Mouse (Mus musculus) WW6 (cell line): ENCODE measurements around the gene Tgfbr2.

Experiments
- DNase-seq: peaks from one replicate; pipeline ENCODE4 v3.0.0-alpha.2; 2013; ENCODE audit warnings: low read depth, low spot score

Gene Tgfbr2

DNA sequence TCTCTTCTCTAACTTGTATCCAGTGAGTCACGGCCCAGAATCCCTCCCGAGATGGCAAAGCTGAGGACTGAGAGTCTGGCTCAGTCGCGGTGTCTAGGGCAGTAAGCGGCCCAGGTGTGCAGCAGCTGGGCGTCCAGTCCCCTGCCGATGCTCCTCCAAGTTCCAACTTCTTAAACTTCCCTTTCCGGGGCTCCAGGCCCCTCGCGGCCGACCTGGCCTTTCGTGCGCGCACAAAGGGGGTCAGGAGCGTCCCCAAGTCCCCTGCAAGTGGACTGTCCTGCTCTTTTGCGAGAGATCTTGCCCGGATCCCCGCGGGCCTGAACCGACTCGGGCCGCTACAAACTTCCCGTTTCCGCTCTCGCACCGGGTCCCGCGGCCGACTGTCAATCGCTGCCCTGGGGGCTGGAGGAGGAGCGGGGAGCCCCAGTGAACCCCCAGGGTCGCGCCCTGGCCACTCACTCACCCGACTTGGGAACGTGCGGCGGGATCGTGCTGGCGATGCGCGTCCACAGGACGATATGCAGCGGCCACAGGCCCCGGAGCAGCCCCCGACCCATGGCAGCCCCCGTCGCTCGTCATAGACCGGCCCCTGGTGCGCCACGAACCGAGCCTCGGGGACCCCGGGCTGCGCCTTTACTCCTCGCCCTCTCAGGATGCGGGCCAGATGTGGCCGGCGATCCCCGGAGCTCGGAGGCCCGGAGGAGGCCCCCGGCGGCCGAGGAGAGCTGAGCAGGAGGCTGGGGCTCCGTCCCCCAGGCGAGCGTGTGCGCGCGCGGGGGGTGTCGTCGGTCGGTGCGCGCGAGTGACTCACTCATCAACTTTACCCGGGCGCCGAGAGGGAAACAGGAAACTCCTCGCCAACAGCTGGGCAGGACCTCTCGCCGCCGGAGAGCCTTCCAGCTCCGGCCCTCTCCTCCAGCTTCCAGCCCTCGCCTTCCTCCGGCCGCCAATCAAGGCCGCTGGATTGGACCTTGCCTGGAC lies at the start of gene Tgfbr2:
Gene Tgfbr2, minus strand, starts transcription at position 880 of the 981 bp plus-strand sequence.
- DNase-seq: no peak

GRCm38 (mm10) chr9:116223368-116223767 lies 48.2 kb upstream of the Tgfbr2 start:
- no peak for DNase-seq

DNA sequence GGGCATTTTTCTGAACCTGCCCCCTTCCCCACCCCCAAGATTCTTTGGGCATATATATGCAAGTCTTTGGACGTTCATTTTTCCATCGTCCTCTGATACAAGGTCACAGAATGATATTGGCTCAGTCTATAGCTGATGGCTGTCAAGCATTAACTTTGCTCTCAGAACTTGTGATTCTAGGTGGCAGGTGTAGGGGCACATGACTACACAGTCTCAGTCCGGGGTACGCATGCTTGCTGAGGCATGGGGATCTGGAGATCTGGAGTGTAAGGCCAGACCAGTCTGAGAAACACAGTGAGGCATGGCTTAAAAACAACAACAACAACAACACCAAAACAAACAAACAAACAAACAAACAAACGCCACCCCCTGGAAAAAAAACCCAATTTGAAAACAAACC lies 47.5 kb upstream of the Tgfbr2 start:
- no peak for DNase-seq

DNA sequence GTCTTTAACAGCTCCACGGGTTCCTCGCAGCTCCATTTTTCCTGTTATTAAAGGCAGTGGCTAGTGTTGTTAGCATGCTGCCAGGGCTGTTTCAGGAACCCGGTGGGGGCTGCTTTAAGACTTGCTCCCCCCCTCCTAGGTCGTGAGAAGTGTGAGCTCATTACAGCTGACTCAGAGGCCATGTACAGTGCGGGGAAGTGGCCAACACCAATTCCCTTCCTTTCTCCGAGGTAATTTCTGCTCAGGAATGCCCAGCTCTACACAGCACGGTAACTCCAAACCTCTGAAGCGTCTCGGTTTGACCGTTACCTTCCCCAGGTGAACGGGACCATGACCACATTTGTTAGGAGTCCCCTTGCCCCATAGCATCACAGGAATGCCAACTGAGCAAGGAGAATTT lies 46.8 kb upstream of the Tgfbr2 start:
- DNase-seq: no peak

- DNase-seq: no peak
Observed at GRCm38 (mm10) chr9:116221565-116221964, 46.4 kb upstream of the Tgfbr2 start.

DNA sequence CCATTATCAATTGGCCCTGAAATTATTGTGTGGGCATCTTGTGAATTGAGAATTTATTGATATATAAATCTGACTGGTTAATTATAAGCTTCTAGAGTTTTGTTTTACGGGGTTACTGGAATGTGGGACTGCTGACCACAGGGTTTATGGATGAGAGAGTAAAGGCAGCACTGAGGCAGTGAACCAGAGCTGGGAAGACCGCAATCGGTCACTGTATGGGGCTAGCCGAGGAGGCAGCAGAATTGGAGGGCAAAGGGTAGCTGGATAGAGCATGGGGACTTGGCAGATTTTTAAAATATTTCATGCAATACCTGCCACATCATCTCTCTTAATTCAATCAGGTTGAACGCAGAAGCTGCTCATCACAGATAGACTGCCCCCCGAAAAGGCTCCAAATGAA lies 45.5 kb upstream of the Tgfbr2 start:
- DNase-seq: no peak

DNA sequence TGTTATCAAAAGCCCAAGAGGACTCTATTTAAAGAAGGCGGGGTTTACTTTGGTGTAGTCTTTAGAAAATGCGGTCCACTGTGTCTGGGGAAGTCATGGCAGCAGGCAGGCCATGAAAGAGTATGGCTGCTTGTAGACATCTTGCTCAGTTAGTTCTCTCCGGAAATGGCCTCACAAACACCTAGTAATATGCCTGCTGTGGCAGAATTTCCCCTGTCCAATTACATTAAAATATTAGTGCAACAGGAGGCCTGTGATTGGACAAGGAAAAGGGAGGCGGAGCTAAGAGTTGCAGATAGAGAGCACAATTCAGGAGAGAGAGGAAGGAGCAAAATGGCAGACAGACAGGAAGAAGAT lies 45.0 kb upstream of the Tgfbr2 start:
- no peak for DNase-seq

DNA sequence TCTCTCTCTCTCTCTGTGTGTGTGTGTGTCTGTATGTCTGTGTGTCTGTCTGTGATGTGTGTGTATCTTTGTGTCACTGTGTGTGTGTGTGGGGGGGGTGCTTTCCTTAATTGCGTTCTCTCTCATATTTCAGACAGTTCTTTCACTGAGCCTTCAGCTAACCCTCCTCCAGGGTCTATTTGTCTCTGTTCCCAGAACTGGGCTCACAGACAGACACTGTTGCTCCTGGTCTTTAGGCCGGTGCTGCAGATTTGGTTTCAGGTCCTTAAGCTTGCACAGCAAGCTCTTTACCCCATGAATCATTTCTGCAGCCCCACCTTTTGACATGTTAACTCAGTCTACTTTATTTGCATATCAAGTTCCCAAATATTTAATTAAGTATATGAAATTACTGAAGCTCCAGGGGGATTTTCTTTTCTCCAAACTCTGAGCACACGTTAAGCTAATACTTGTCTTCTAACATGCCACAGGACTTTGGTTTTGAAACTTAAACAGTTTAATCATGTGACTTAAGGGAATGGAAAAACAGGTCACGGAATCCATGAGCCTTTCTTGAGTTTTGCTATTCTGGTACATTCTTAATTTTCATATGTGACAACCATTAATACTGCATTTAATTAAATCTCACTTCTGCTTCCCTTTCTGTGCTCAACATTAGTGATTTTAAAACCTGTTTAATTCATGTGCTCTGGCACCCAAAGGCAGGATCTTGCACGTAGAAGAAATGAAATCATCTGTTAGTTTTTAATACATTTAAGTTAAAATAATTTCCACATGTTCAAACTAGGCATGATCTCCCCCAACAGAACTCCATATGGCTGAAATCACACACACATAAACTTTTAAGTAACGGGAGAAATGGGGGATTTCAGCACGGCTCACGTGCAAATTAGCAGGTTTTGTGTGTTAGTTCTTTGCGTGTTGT lies 44.3 kb upstream of the Tgfbr2 start:
- no peak for DNase-seq

- DNase-seq: no peak
Observed at GRCm38 (mm10) chr9:116218780-116219179, 43.6 kb upstream of the Tgfbr2 start.

- no peak for DNase-seq
Observed at GRCm38 (mm10) chr9:116217099-116217498, 41.9 kb upstream of the Tgfbr2 start.

- no peak for DNase-seq
Observed at GRCm38 (mm10) chr9:116216677-116217076, 41.5 kb upstream of the Tgfbr2 start.

DNA sequence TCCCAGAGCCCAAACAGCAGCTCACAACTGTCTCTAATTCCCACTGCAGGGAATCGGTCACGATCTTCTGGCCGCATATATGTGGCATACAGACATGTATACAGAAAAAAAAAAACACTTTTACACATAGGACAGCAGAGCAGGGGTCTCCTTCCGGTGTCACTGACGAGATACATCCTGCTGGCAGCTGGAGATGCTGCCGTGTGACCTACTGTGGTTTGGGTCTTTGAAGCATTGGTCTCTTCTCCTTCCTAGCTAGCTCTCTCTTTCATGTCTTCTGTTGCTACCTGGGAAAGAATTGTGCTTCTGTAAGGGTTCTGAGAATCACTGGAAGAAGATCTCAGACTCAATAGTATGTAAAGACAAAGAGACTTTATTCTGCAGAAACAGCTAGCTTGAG lies 39.1 kb upstream of the Tgfbr2 start:
- DNase-seq: no peak

- no peak for DNase-seq
Observed at GRCm38 (mm10) chr9:116212915-116213619, 37.9 kb upstream of the Tgfbr2 start.

GRCm38 (mm10) chr9:116212069-116212468 lies 36.9 kb upstream of the Tgfbr2 start:
- DNase-seq: no peak

GRCm38 (mm10) chr9:116208169-116208904 lies 33.2 kb upstream of the Tgfbr2 start:
- no peak for DNase-seq

GRCm38 (mm10) chr9:116206901-116207300 lies 31.7 kb upstream of the Tgfbr2 start:
- no peak for DNase-seq

DNA sequence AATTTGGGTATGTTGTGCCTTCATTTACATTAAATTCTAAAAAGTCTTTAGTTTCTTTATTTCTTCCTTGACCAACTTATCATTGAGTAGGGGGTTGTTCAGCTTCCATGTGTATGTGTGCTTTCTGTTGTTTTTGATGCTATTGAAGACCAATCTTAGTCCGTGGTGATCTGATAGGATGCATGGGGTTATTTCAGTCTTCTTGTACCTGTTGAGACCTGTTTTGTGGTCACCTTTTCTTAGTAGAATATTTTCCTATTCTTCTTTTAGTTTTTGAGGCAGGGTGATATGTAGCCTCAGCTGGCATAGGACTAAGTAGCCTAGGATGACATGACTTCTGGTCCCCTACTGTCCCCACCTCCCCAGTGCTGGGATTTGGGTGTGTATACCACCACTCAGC lies 28.5 kb upstream of the Tgfbr2 start:
- DNase-seq: no peak

- DNase-seq: no peak
Observed at GRCm38 (mm10) chr9:116199127-116199526, 24.0 kb upstream of the Tgfbr2 start.

- no peak for DNase-seq
Observed at GRCm38 (mm10) chr9:116198488-116198887, 23.3 kb upstream of the Tgfbr2 start.

DNA sequence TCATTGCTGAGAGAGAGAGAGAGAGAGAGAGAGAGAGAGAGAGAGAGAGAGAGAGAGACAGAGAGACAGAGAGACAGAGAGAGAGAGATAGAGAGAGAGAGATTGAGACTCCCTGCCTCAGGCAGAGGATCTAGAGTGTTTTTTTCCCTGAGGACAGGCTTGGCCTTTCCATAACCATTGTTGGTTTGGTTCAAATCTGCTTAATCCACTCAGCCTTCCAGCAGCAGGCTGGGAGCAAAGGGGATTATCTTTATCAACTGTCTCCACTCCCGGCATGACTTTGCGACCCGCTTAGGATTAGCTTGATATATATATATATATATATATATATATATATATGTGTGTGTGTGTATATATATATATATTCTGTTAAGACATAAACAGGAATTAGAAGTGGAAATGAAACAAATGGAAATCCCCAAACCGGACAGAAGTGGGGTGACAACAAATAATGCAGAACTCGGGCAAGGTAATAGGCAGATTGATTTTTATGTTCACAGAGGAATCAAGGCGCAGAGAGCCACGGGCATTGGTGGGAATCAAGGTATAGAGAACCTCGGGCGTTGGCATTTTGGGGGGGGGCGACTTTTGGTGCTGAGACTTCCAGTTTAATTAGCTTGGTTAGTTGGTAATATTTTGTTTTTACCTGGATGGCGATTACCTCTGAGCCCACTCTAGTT lies 22.5 kb upstream of the Tgfbr2 start:
- DNase-seq: no peak
